Mouse (Mus musculus) limb, embryonic 10.5 days (tissue): ENCODE measurements at regions not wholly inside any gene's neighbourhood (a gene's known extent, or its start where the extent isn't known, plus 50 kb on each side); places are given as distances from the start of the nearest gene placed in this dataset.

Experiments used
- DNase-seq: peaks from one replicate; pipeline ENCODE4 v3.0.0-alpha.2; 2017; ENCODE audit warnings: low spot score
- H3K27ac ChIP-seq: fragments of 300-500 bp; sonication (generic); 2 replicates; pipeline ENCODE4 v1.5.1; 2016; ENCODE audit warnings: mild to moderate bottlenecking
- H3K27me3 ChIP-seq: fragments of 300-500 bp; sonication (generic); 2 replicates; pipeline ENCODE4 v1.6.1; 2016; ENCODE audit warnings: low read depth, mild to moderate bottlenecking; ENCODE audit not compliant: poor library complexity, severe bottlenecking
- H3K36me3 ChIP-seq: fragments of 300-500 bp; sonication (generic); 2 replicates; pipeline ENCODE4 v1.6.1; 2016; ENCODE audit warnings: mild to moderate bottlenecking, moderate library complexity
- H3K4me1 ChIP-seq: fragments of 300-500 bp; sonication (generic); 2 replicates; pipeline ENCODE4 v1.6.1; 2016
- H3K4me3 ChIP-seq: fragments of 300-500 bp; sonication (generic); 2 replicates; pipeline ENCODE4 v1.5.1; 2016; ENCODE audit warnings: mild to moderate bottlenecking, moderate library complexity
- H3K9me3 ChIP-seq: fragments of 300-500 bp; sonication (generic); replicated peaks from 2 replicates; pipeline ENCODE4 v1.6.1; 2016; ENCODE audit warnings: mild to moderate bottlenecking
- WGBS: fragments of 180-500 bp; shearing (Covaris S2); methylation state at CpG from one replicate; pipeline ENCODE4 v1.1.7; 2016; 5-methylcytosine and 5-hydroxymethylcytosine counted together

DNA sequence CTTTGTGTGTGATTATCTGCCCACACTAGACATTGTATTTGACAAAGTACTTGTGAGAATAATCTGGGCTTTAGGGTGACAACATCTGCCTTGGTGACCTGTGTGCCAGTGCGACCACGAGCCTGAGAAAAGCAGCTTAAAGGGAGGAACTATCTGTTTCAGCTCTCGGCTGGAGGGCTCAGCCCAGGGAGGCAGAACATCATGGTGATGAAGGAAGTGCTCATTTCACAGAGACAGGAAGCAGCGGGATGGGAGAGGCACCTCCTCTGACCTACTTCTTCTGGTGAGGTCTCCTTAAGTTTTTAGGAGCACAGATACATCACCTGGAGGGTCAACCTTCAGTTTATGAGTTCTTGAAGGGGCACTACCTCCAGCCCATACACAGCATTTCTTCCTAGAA, 89.8 kb downstream of the Kif26a start:
- Histone ChIP-seq H3K4me3 (no peak overlapping the region), H3K4me1 (peaks cover 68% of the 10 kb centered on the region), H3K27ac (no peak overlapping the region), H3K27me3 (peaks cover 46% of the 10 kb centered on the region), H3K9me3 (no peaks in the 10 kb centered on the region), H3K36me3 (no peaks in the 10 kb centered on the region)
- WGBS, result 70% methylated on average over 4 of the region's 4 CpGs
- DNase-seq, result no peak

DNA sequence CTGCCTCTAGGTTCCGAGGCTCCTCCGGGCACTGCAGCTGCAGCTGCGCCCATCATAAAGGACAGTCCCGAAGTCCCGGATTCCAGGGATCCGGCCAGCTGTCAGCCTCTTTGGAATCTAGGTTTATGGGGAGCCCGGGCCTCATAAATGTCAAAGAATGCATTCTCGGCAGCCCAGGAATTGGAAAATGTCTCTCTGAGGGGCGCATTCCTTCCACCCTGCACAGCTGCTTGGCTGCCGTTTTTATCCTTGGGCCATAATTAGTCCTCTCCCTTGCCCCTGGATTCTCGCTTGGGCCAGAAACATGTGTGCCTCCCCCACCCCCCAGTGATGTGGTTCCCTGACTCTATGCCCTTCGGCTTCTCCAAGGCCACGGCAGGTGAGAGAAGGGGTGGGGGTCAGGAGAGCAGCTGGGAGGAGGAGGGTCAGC, 91.1 kb downstream of the Kif26a start:
- Histone ChIP-seq H3K27ac (peak overlapping the region; percentile 56), H3K4me1 (peaks cover 77% of the 10 kb centered on the region), H3K36me3 (no peaks in the 10 kb centered on the region), H3K27me3 (peaks cover 43% of the 10 kb centered on the region), H3K4me3 (0 out of 2 replicates have a peak overlapping the region, but pooled peaks have one; percentile 1), H3K9me3 (no peaks in the 10 kb centered on the region)
- peak; percentile 52 for DNase-seq
- WGBS, result 30% methylated on average over 13 of the region's 13 CpGs

- 29% methylated on average over 7 of the region's 7 CpGs for WGBS
- Histone ChIP-seq H3K4me1 (peaks cover 89% of the 10 kb centered on the region), H3K27me3 (peaks cover 53% of the 10 kb centered on the region), H3K9me3 (no peaks in the 10 kb centered on the region), H3K36me3 (no peaks in the 10 kb centered on the region), H3K4me3 (no peak overlapping the region), H3K27ac (peak overlapping the region; percentile 46)
- DNase-seq, result no peak
These were observed 92.8 kb downstream of the Kif26a start for GRCm38 (mm10) chr12:112238834-112239233.

- H3K4me3 ChIP-seq, result peak overlapping the region; percentile 19; the same call in 1 of the 2 replicates
- peaks cover 62% of the 10 kb centered on the region for H3K27me3 ChIP-seq
- no peaks in the 10 kb centered on the region for H3K9me3 ChIP-seq
- peak; percentile 54 for DNase-seq
- peaks cover 81% of the 10 kb centered on the region for H3K4me1 ChIP-seq
- H3K36me3 ChIP-seq, result no peaks in the 10 kb centered on the region
- peak overlapping the region; percentile 78 for H3K27ac ChIP-seq
- WGBS, result 7% methylated on average over 3 of the region's 3 CpGs
These were observed 95.7 kb downstream of the Kif26a start for GRCm38 (mm10) chr12:112241740-112242171.

DNA sequence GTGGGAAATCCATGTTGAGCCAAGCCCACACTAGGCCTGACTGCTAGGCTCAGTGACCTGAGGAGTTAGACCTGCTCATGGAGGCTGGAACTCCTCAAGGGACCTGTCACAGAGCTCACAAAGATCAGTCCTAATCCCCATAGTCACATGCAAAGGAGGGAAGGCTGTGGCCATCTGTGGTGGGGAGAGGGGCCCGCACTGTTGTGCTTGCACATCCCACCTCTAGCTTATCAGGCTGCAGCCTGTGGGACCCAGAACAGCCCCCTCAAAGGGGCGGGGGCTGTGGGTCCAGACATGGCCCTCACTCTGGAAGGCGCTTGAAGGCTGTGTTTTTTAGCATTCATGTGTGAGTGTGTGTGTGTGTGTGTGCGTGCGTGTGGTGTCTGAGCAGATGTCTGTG, 97.2 kb downstream of the Kif26a start:
- H3K4me1 ChIP-seq, result peaks cover 70% of the 10 kb centered on the region
- no peak overlapping the region for H3K4me3 ChIP-seq
- H3K9me3 ChIP-seq, result no peaks in the 10 kb centered on the region
- H3K36me3 ChIP-seq, result no peaks in the 10 kb centered on the region
- WGBS, result 81% methylated on average over 5 of the region's 5 CpGs
- H3K27ac ChIP-seq, result peak overlapping the region; percentile 7; the same call in 1 of the 2 replicates
- DNase-seq, result no peak
- peaks cover 61% of the 10 kb centered on the region for H3K27me3 ChIP-seq

DNA sequence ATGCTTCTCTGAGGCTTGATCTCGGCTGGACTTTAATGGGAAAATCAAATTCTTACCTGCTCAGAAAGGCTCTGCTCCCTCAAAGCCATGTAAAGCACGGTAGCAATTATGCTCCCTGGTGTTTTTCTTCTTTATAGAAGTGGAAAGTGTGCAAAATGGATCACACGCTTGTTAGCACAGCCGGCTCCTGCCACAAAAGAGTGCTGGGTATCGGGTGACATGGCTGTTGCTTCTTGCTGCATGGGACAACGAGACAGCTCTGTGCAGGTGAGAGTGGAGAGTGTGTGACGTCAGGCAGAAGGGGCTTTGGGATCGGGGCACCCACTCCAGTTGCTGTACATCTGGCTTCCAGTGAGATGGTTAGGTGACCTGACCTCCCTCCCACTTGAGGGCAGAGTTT, 104.9 kb downstream of the Kif26a start:
- Histone ChIP-seq H3K4me1 (peaks cover 62% of the 10 kb centered on the region), H3K27ac (peak overlapping the region; percentile 71), H3K36me3 (no peaks in the 10 kb centered on the region), H3K9me3 (no peaks in the 10 kb centered on the region), H3K27me3 (peaks cover 51% of the 10 kb centered on the region), H3K4me3 (no peak overlapping the region)
- no peak for DNase-seq
- 48% methylated on average over 8 of the region's 8 CpGs for WGBS

DNA sequence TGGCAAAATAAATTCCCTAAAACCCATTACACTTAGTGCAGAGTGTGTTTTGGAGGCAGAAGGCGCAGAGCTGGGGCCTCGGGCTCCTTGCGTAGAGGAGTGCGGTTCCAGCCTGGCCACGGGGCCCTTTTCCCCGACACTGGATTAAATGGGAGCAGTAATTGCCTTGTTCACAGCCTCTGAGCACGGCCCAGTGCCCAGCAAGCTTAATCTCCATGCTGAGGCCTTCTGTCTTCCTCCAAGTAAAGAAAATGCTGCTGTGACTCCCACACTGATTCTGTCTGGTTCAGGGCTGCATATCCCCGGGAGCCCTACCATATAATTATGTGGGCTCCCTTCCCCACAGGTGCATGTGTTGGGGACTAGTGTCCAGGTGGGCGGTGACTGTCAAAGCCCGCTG, 107.5 kb downstream of the Kif26a start:
- no peaks in the 10 kb centered on the region for H3K9me3 ChIP-seq
- peaks cover 46% of the 10 kb centered on the region for H3K27me3 ChIP-seq
- DNase-seq, result no peak
- no peaks in the 10 kb centered on the region for H3K36me3 ChIP-seq
- WGBS, result 71% methylated on average over 10 of the region's 10 CpGs
- H3K4me1 ChIP-seq, result peaks cover 52% of the 10 kb centered on the region
- H3K27ac ChIP-seq, result peak overlapping the region; percentile 37; the same call in 1 of the 2 replicates
- H3K4me3 ChIP-seq, result no peak overlapping the region

DNA sequence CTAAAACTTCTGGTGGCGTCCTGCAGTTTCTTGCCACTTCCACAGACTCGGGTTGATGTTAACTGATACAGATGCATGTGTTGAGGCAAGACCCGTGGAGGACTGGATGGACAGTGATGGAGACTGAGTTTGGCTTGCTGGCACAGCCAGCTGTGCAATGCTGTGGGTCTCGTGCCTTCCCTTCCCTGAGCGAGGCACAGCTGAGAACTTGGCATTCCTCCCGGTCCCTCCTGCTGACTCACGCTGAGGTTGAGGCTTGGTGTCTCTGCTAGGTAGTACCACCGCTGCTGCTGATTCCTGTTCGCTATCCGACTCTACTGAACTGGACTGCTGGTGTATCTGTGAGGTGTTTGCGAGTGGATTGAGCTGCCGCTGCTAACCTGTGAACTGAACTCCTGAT, 109.2 kb downstream of the Kif26a start:
- H3K27ac ChIP-seq, result no peak overlapping the region
- H3K27me3 ChIP-seq, result peaks cover 31% of the 10 kb centered on the region
- peaks cover 37% of the 10 kb centered on the region for H3K4me1 ChIP-seq
- no peaks in the 10 kb centered on the region for H3K36me3 ChIP-seq
- 91% methylated on average over 12 of the region's 12 CpGs for WGBS
- H3K4me3 ChIP-seq, result no peak overlapping the region
- no peak for DNase-seq
- no peaks in the 10 kb centered on the region for H3K9me3 ChIP-seq

GRCm38 (mm10) chr12:112257691-112258090, 111.7 kb downstream of the Kif26a start:
- no peak overlapping the region for H3K27ac ChIP-seq
- DNase-seq, result no peak
- H3K36me3 ChIP-seq, result no peaks in the 10 kb centered on the region
- WGBS, result 63% methylated on average over 11 of the region's 11 CpGs
- H3K4me3 ChIP-seq, result no peak overlapping the region
- peaks cover 12% of the 10 kb centered on the region for H3K4me1 ChIP-seq
- peaks cover 44% of the 10 kb centered on the region for H3K27me3 ChIP-seq
- H3K9me3 ChIP-seq, result no peaks in the 10 kb centered on the region

DNA sequence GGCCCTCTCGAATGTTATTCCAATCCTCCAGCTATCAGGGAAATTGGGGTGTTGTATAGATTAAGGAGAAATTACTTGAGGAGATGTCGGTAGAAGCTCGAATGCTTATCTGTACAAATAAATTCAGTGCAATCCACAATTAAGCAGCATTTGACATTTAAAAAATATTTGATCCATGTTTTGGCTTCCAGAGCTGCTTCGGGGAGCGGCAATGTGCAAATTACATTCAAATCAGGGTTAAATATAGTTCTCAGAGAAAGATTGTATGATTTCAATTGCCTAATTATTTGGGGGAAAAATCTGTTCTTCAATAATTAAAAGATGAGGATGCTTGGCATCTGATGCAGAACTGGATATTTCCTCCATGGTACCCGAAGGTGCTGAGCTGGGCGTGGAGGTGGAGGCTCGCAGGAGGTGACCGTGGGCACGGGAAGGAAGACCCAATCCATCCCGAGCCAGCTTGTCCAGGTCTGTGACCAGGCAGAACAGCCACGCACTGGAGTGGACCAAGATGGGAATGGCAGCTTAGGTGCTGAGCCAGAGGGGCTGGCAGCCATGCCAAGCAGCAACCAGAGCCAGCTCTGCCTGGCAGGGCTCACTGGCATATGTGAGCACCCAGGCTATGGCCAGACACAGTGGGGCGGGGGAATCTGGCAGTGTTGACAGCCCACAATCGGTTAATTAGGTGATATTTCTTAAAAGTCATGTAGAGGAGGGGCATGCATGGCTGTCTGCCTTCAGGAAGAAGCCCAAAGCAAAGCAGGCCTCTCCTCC, 117.5 kb downstream of the Kif26a start:
- H3K9me3 ChIP-seq, result no peaks in the 10 kb centered on the region
- H3K27ac ChIP-seq, result no peak overlapping the region
- H3K4me3 ChIP-seq, result no peak overlapping the region
- DNase-seq, result no peak
- peaks cover 49% of the 10 kb centered on the region for H3K4me1 ChIP-seq
- H3K36me3 ChIP-seq, result no peaks in the 10 kb centered on the region
- H3K27me3 ChIP-seq, result peaks cover 62% of the 10 kb centered on the region
- 89% methylated on average over 14 of the region's 14 CpGs for WGBS

- no peak for DNase-seq
- H3K4me3 ChIP-seq, result no peak overlapping the region
These were observed 118.2 kb downstream of the Kif26a start for GRCm38 (mm10) chr12:112264201-112264600.

DNA sequence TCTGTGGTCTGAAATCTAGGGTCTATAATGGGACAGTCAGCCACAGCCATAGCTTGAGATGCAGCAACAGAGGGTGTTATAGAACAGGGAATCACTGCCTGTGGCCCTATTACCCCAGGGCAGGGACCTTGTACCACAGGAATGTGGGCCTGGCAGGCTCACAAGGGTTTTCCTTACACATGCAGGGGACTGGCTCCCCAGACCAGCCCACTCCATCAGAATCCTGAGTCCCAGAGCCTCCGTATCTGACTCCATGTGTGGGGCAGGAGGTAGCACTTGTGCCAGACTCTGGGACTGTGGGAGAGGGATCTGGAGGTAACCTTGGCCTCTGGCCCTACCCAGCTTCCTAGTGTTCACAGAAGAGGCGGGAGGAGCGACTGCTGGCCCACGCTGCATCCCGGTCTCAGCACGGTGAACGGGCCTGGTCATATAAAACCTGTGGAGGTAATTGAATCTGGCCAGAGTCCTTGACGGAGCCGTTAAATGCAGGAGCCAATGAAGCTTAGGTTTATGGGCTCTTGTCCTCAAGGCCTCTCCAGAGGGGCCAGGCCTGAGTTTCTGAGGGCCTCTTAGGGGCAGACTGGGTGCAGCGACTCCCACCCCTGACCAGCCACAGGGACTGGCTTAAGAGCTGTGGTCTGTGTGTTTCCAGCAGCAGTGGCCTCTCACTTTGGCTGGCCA, 119.4 kb downstream of the Kif26a start:
- peaks cover 60% of the 10 kb centered on the region for H3K27me3 ChIP-seq
- H3K4me1 ChIP-seq, result peaks cover 54% of the 10 kb centered on the region
- H3K9me3 ChIP-seq, result no peaks in the 10 kb centered on the region
- peak overlapping the region; percentile 76 for H3K27ac ChIP-seq
- 42% methylated on average over 10 of the region's 10 CpGs for WGBS
- no peaks in the 10 kb centered on the region for H3K36me3 ChIP-seq
- DNase-seq, result no peak
- H3K4me3 ChIP-seq, result 0 out of 2 replicates have a peak overlapping the region, but pooled peaks have one; percentile 7

More at GRCm38 (mm10) chr12:112264201-112264600, 118.2 kb downstream of the Kif26a start:
- Histone ChIP-seq H3K27ac (0 out of 2 replicates have a peak overlapping the region, but pooled peaks have one; percentile 76), H3K4me1 (peaks cover 54% of the 10 kb centered on the region), H3K27me3 (peaks cover 62% of the 10 kb centered on the region), H3K36me3 (no peaks in the 10 kb centered on the region), H3K9me3 (no peaks in the 10 kb centered on the region)
- 73% methylated on average over 7 of the region's 7 CpGs for WGBS

DNA sequence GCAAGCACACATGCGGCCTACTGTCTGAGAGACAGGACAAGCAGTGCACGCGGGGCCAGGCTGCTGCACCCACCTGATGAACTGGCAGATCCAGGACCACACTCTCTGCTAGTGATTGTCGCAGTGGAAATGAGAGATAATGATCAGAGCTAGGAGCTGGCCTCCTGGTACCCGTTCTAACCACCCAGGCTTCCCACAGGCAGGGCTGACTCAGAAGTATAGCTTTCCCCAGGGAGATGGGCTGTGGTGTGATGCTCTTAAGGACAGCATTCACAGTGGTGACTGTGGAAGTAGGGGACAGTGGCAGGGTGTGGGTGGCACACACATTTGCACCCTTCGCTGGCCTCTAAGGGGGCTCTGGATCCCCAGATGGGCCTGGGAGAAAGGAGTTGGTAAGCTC, 128.0 kb downstream of the Kif26a start:
- DNase-seq, result no peak
- H3K27ac ChIP-seq, result no peak overlapping the region
- H3K27me3 ChIP-seq, result peaks cover 19% of the 10 kb centered on the region; the same call in 1 of the 2 replicates
- WGBS, result 89% methylated on average over 6 of the region's 6 CpGs
- H3K4me3 ChIP-seq, result no peak overlapping the region
- peaks cover 61% of the 10 kb centered on the region for H3K4me1 ChIP-seq
- H3K36me3 ChIP-seq, result no peaks in the 10 kb centered on the region
- H3K9me3 ChIP-seq, result no peaks in the 10 kb centered on the region
